ENCODE assay signal across 23 mouse cellular contexts in the genomic region with DNA sequence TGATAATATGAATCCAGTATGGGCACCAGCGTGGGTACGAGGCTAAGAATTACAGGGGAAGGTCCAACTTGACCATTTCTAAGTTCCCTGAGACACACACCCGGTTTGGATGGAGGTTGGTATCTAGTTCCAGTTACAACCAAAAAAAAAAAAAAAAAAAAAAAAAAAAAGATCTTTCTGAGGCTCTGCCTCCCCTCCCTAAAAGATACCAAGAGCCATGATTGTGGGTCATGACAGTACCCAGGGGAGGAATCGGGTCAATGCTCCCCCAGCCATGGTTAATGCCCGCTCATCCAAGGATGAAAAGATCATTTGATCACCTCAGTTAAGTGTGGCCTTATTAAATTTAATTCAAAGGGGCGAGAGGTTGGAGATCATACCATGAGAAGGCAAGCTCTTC. TPM values are rescaled to one million over a fixed set of nuclear protein-coding genes. Genes with fewer than 3 reads are reported as not detected.
DNase-seq lines count a peak whose midpoint lies in the region; TF ChIP-seq lines count a peak whose summit lies in the region.
"Not testable (repeated sequence)": the region's sequence is repeated elsewhere in the genome, so short reads cannot be mapped to it uniquely, and the experiment has no call there.
"Had no signal": no experiment of that assay in that cellular context is flagged by ENCODE, and none has a peak within 500 bp of the region (broad histone marks: within the 10 kb centered on the region; RNA-seq: fewer than 3 reads in every experiment).

No protein-coding gene starts in this region.

- not testable (repeated sequence) for H3K4me1 ChIP-seq in ES-E14 (ENCODE audit: control insufficient read depth in 2 of 2, insufficient read depth in 2 of 2, low read length in 2 of 2, poor library complexity in 1 of 2); kidney, adult 2 months (ENCODE audit: control insufficient read depth, insufficient read depth, low read length)

- not testable (repeated sequence) for H3K27ac ChIP-seq in ES-E14 (ENCODE audit: insufficient read depth, low read depth, low read length, poor library complexity, severe bottlenecking); kidney, adult 2 months (ENCODE audit: insufficient read depth, low read depth, low read length)

- 83% methylated on average over 6 of the region's 6 CpGs for WGBS in kidney, adult 2 months

- not testable (repeated sequence) for TF ChIP-seq POLR2A in kidney, adult 2 months (IDR thresholded peaks at IDR 0.05; ENCODE audit: low read depth, low read length)

- not testable (repeated sequence) for H3K4me3 ChIP-seq in ES-E14 (ENCODE audit: insufficient read depth in 1 of 2, low read depth in 1 of 2, low read length in 2 of 2, poor library complexity in 1 of 2, severe bottlenecking in 1 of 2); kidney, adult 2 months (ENCODE audit: insufficient read depth, low read depth, low read length)

- in situ Hi-C loops in ES-E14 (cut with MboI; ENCODE audit: low sequenced_read_pairs in 2 of 2, unreplicated experiment in 2 of 2), result not testable (repeated sequence)

- H3K36me3 ChIP-seq in ES-E14 (ENCODE audit: control insufficient read depth, insufficient read depth, low read length, poor library complexity, severe bottlenecking); kidney, adult 2 months (ENCODE audit: control insufficient read depth, insufficient read depth, low read length): not testable (repeated sequence)

- not testable (repeated sequence) for TF ChIP-seq CTCF in kidney, adult 2 months (conservative IDR thresholded peaks at IDR 0.05; ENCODE audit: insufficient read depth, insufficient read length, low read depth, low read length)

- not testable (repeated sequence) for H3K27me3 ChIP-seq in kidney, adult 2 months (replicated peaks; ENCODE audit: control insufficient read depth, insufficient read depth, low read length)

- not testable (repeated sequence) for H3K9me3 ChIP-seq in ES-E14 (ENCODE audit: control insufficient read depth, insufficient read depth, low read depth, low read length)

- DNase-seq in ES-E14 (ENCODE audit: low read depth, low spot score), result not testable (repeated sequence)
- DNase-seq in R1 (ENCODE audit: low read depth, low spot score), result peak; percentile 46
- peak; percentile 29 for DNase-seq in ZHBTc4 (ENCODE audit: low read depth, low spot score)
- peak; percentile 53 for DNase-seq in heart, adult 11 months
- DNase-seq in kidney, adult 2 months, result peak; percentile 16
- DNase-seq in kidney, adult 9 months, result peak; percentile 25

- H3K9ac ChIP-seq in ES-E14 (ENCODE audit: insufficient read depth, low read depth, low read length, poor library complexity, severe bottlenecking), result not testable (repeated sequence)

TF ChIP-seq in ES-E14, 5 proteins besides CTCF, POLR2A, EP300 and RAD21:
- peak; percentile 95 for TF ChIP-seq ZNF384 (IDR thresholded peaks at IDR 0.05; ENCODE audit: low read depth, low read length)

RNA-seq across cellular contexts. Expression of gene Csta1, which starts 15.3 kb away (rescaled TPM):
- not detected in 2 replicates for total RNA-seq in ES-E14 (2012; rRNA removed)
- not detected in 2 replicates for polyA plus RNA-seq in kidney, adult 2 months (2012; rRNA removed)
- total RNA-seq: adrenal gland, adult 18-20 months; adrenal gland, adult 2 months; adrenal gland, adult 8-10 months; adrenal gland, postnatal 10 days; adrenal gland, postnatal 14 days; adrenal gland, postnatal 25 days; adrenal gland, postnatal 36 days; adrenal gland, postnatal 4 days; CH12.LX; MEL had no signal
- polyA plus RNA-seq: adrenal gland, adult 2 months; brain, embryonic 14.5 days; C2C12; CD4-positive, CD25-positive, alpha-beta regulatory T cell, adult 4 months; cerebellum, adult 2 months; G1E had no signal

RNA-seq across cellular contexts. Expression of gene Stfa2l1, which starts 40.9 kb away (rescaled TPM):
- total RNA-seq in ES-E14 (2012; rRNA removed), result not detected in 2 replicates
- polyA plus RNA-seq in kidney, adult 2 months (2012; rRNA removed), result not detected in 2 replicates
- total RNA-seq: adrenal gland, adult 18-20 months; adrenal gland, adult 2 months; adrenal gland, adult 8-10 months; adrenal gland, postnatal 14 days; adrenal gland, postnatal 25 days; adrenal gland, postnatal 36 days; CH12.LX; G1E; MEL had no signal
- polyA plus RNA-seq: activated CD4-positive, CD25-positive, alpha-beta regulatory T cell, adult 4 months; adrenal gland, adult 2 months; C2C12; CD4-positive, CD25-positive, alpha-beta regulatory T cell, adult 4 months; cerebellum, adult 2 months; G1E; Patski had no signal

RNA-seq across cellular contexts. Expression of gene Ccdc58, which starts 44.3 kb away (rescaled TPM):
- total RNA-seq in ES-E14 (2012; rRNA removed), result 160 and 185 TPM in 2 replicates
- 14.8 and 21.3 TPM in 2 replicates for polyA plus RNA-seq in kidney, adult 2 months (2012; rRNA removed)

RNA-seq across cellular contexts. Expression of gene Fam162a, which starts 44.4 kb away (rescaled TPM):
- total RNA-seq in ES-E14 (2012; rRNA removed), result 153 and 243 TPM in 2 replicates
- polyA plus RNA-seq in kidney, adult 2 months (2012; rRNA removed), result 68.9 and 94.6 TPM in 2 replicates
